Mouse (Mus musculus) heart, adult 2 months (tissue): ENCODE data around the gene Cux2.

Source experiments
- CTCF ChIP-seq: fragments of 200-600 bp; IDR thresholded peaks from 2 replicates; pipeline ENCODE4 v1.8.1; 2022; ENCODE audit warnings: antibody characterized with exemption, mild to moderate bottlenecking, moderate library complexity
- EP300 ChIP-seq: fragments of 200-500 bp; IDR thresholded peaks from 2 replicates; pipeline ENCODE4 v1.6.1; 2011; ENCODE audit warnings: low read depth, low read length, control low read depth; ENCODE audit not compliant: insufficient read depth
- POLR2A ChIP-seq: fragments of 200-500 bp; IDR thresholded peaks from 2 replicates; pipeline ENCODE4 v1.6.1; 2011; ENCODE audit warnings: mild to moderate bottlenecking, low read depth, low read length, control low read depth; ENCODE audit not compliant: insufficient read depth

- TF ChIP-seq CTCF (no peak), POLR2A (no peak), EP300 (no peak)
Measured at GRCm38 (mm10) chr5:121904799-121905198, 145.1 kb downstream of the Cux2 start.
